Mouse (Mus musculus): ENCODE measurements around the gene Amotl1.

GRCm38 (mm10) chr9:14684363-14684762, 39.5 kb upstream of the Amotl1 start:
- no peak for TF ChIP-seq CTCF (conservative IDR thresholded peaks at IDR 0.05; ENCODE audit: low read length)
- no peak for TF ChIP-seq POU5F1 (IDR thresholded peaks at IDR 0.05; ENCODE audit: borderline replicate concordance, low read length)
- no peak for TF ChIP-seq NANOG (IDR thresholded peaks at IDR 0.05; ENCODE audit: borderline replicate concordance, low read length)

Measured in E14TG2a.4 (cell line).